Mouse (Mus musculus) CH12.LX (cell line): ENCODE data around the gene Zbtb8a. TPM values are rescaled to one million over a fixed set of nuclear protein-coding genes. Genes with fewer than 3 reads are reported as not detected.

Experiments used
- DNase-seq: peaks from one replicate; pipeline ENCODE4 v3.0.0-alpha.2; 2013; ENCODE audit errors: extremely low read depth
- H3K27ac ChIP-seq: 2 replicates; pipeline ENCODE4 v1.5.1; 2012; ENCODE audit warnings: low read depth, mild to moderate bottlenecking, control low read depth, moderate library complexity; ENCODE audit not compliant: insufficient read depth
- H3K27me3 ChIP-seq: replicated peaks from 2 replicates; pipeline ENCODE3; 2012; ENCODE audit warnings: inconsistent platforms
- H3K36me3 ChIP-seq, 2 experiments: replicated peaks in 1 of 2; 2 replicates each; pipeline versions ENCODE3 to v1.6.1; 2012; ENCODE audit warnings: inconsistent platforms in 1 of 2, low read length in 1 of 2, mild to moderate bottlenecking in 1 of 2, mixed read lengths in 1 of 2, moderate library complexity in 1 of 2; ENCODE audit not compliant: control insufficient read depth in 1 of 2, insufficient read depth in 1 of 2
- H3K4me1 ChIP-seq, 2 experiments: 2 replicates each; pipeline ENCODE4 v1.6.1; 2012; ENCODE audit warnings: inconsistent platforms in 1 of 2, moderate library complexity in 1 of 2; ENCODE audit not compliant: insufficient read depth in 2 of 2, control insufficient read depth in 1 of 2
- H3K4me2 ChIP-seq: 2 replicates; pipeline ENCODE4 v1.6.1; 2012; ENCODE audit warnings: low read depth, mild to moderate bottlenecking, control low read depth; ENCODE audit not compliant: poor library complexity, insufficient read depth, severe bottlenecking
- H3K4me3 ChIP-seq, 3 experiments: fragments of 150-350 bp in 1 of 3; sonication (generic) in 1 of 3; replicated peaks in 1 of 3; 2 replicates each; pipeline versions ENCODE3 to v1.5.1; 2011 to 2012; ENCODE audit warnings: low read depth in 2 of 3, low read length in 2 of 3, mild to moderate bottlenecking in 2 of 3, moderate library complexity in 2 of 3, control low read depth in 1 of 3, improper control_type of control experiment in 1 of 3, inconsistent platforms in 1 of 3, mixed read lengths in 1 of 3; ENCODE audit not compliant: poor library complexity in 1 of 3
- H3K79me2 ChIP-seq: replicated peaks from 2 replicates; pipeline ENCODE4 v1.6.1; 2012; ENCODE audit warnings: mild to moderate bottlenecking, moderate library complexity; ENCODE audit not compliant: control insufficient read depth, poor library complexity, insufficient read depth, severe bottlenecking; ENCODE audit errors: extremely low read depth
- H3K9ac ChIP-seq: 2 replicates; pipeline ENCODE4 v1.6.1; 2012; ENCODE audit warnings: low read depth, mild to moderate bottlenecking, control low read depth, moderate library complexity; ENCODE audit not compliant: insufficient read depth
- H3K9me3 ChIP-seq: replicated peaks from 2 replicates; pipeline ENCODE3; 2012; ENCODE audit warnings: low read length, inconsistent platforms, mixed read lengths
- BHLHE40 ChIP-seq: IDR thresholded peaks from 2 replicates; pipeline ENCODE4 v1.6.1; 2011; ENCODE audit warnings: mild to moderate bottlenecking, low read depth, low read length, improper control_type of control experiment
- CHD2 ChIP-seq: IDR thresholded peaks from 2 replicates; pipeline ENCODE4 v1.6.1; 2011; ENCODE audit warnings: low read length, improper control_type of control experiment
- CTCF ChIP-seq, 2 experiments: IDR thresholded peaks in 1 of 2; conservative IDR thresholded peaks in 1 of 2; 2 replicates each; pipeline ENCODE4 v1.5.1; 2011 to 2012; ENCODE audit warnings: low read depth in 2 of 2, low read length in 2 of 2, improper control_type of control experiment in 1 of 2, inconsistent platforms in 1 of 2, mild to moderate bottlenecking in 1 of 2, moderate library complexity in 1 of 2
- E2F4 ChIP-seq: IDR thresholded peaks from 2 replicates; pipeline ENCODE4 v1.6.1; 2011; ENCODE audit warnings: low read depth, low read length, improper control_type of control experiment; ENCODE audit not compliant: insufficient replicate concordance
- ELF1 ChIP-seq: IDR thresholded peaks from 2 replicates; pipeline ENCODE4 v1.6.1; 2014; ENCODE audit warnings: low read depth, mild to moderate bottlenecking, inconsistent platforms, low read length, improper control_type of control experiment
- EP300 ChIP-seq: IDR thresholded peaks from 2 replicates; pipeline ENCODE4 v1.6.1; 2011; ENCODE audit warnings: low read length, improper control_type of control experiment
- HCFC1 ChIP-seq: IDR thresholded peaks from 2 replicates; pipeline ENCODE4 v1.6.1; 2012; ENCODE audit warnings: low read depth, mild to moderate bottlenecking, inconsistent platforms, low read length, improper control_type of control experiment
- MAFK ChIP-seq: IDR thresholded peaks from 2 replicates; pipeline ENCODE4 v1.6.1; 2011; ENCODE audit warnings: low read length, improper control_type of control experiment; ENCODE audit not compliant: insufficient replicate concordance
- MAZ ChIP-seq: IDR thresholded peaks from 2 replicates; pipeline ENCODE4 v1.6.1; 2012; ENCODE audit warnings: low read depth, mild to moderate bottlenecking, inconsistent platforms, low read length, improper control_type of control experiment, moderate library complexity
- MEF2A ChIP-seq: IDR thresholded peaks from 2 replicates; pipeline ENCODE4 v1.6.1; 2014; ENCODE audit warnings: low read depth, mild to moderate bottlenecking, inconsistent platforms, low read length, improper control_type of control experiment, borderline replicate concordance
- NELFE ChIP-seq: IDR thresholded peaks from 2 replicates; pipeline ENCODE4 v1.6.1; 2011; ENCODE audit warnings: low read depth, low read length, improper control_type of control experiment
- NRF1 ChIP-seq: IDR thresholded peaks from 2 replicates; pipeline ENCODE4 v1.6.1; 2014; ENCODE audit warnings: low read depth, mild to moderate bottlenecking, inconsistent platforms, low read length, improper control_type of control experiment, moderate library complexity
- PAX5 ChIP-seq: IDR thresholded peaks from 2 replicates; pipeline ENCODE4 v1.6.1; 2012; ENCODE audit warnings: low read length, inconsistent platforms, mixed read lengths
- RAD21 ChIP-seq: IDR thresholded peaks from 2 replicates; pipeline ENCODE4 v1.6.1; 2011; ENCODE audit warnings: low read depth, mild to moderate bottlenecking, low read length, improper control_type of control experiment, moderate library complexity
- RCOR1 ChIP-seq: conservative IDR thresholded peaks from 2 replicates; pipeline ENCODE4 v1.6.1; 2012; ENCODE audit warnings: low read depth, mild to moderate bottlenecking, inconsistent platforms, low read length, improper control_type of control experiment
- SMC3 ChIP-seq: IDR thresholded peaks from 2 replicates; pipeline ENCODE4 v1.6.1; 2011; ENCODE audit warnings: low read depth, low read length, improper control_type of control experiment
- TBP ChIP-seq: conservative IDR thresholded peaks from 2 replicates; pipeline ENCODE4 v1.6.1; 2011; ENCODE audit warnings: low read depth, low read length, improper control_type of control experiment
- USF1 ChIP-seq: IDR thresholded peaks from 2 replicates; pipeline ENCODE4 v1.6.1; 2014; ENCODE audit warnings: low read depth, mild to moderate bottlenecking, inconsistent platforms, low read length, improper control_type of control experiment
- ZKSCAN1 ChIP-seq: IDR thresholded peaks from 2 replicates; pipeline ENCODE4 v1.6.1; 2012; ENCODE audit warnings: low read depth, inconsistent platforms, low read length, improper control_type of control experiment, borderline replicate concordance
- dilution Hi-C: fragments of 300-500 bp; cut with MboI; formaldehyde crosslinking; loops from 2 replicates; pipeline ENCODE4 v1.14.3; 2020; ENCODE audit warnings: low sequenced_read_pairs; ENCODE audit not compliant: extremely low pct_unique_long_range_greater_than_20kb, extremely low pct_ligation_motif_present
- in situ Hi-C: fragments of 300-500 bp; cut with MboI; formaldehyde crosslinking; loops from 3 replicates; pipeline ENCODE4 v1.14.3; 2019; ENCODE audit warnings: low sequenced_read_pairs, low pct_ligation_motif_present, low pct_unique_long_range_greater_than_20kb, mixed read lengths
- polyA plus RNA-seq: library from polyadenylated mRNA; unstranded; fragments of >175 nt; gene quantifications from 2 replicates; pipeline ENCODE4 v1.2.1, GENCODE M21; 2012; ENCODE audit warnings: low read depth; ENCODE audit not compliant: insufficient read length
- total RNA-seq, 2 experiments: library from RNA; depleted of rRNA; stranded (reverse); fragments of 300-350 nt in 1 of 2; fragments of >200 nt in 1 of 2; gene quantifications; 2 replicates each; pipeline ENCODE4 v1.2.3; 2012 to 2014

Gene Zbtb8a
- total and polyA plus RNA-seq, 3 experiments: 0.04 TPM; not detected in 2

GRCm38 (mm10) chr4:129351111-129351510, 26.8 kb downstream of the Zbtb8a start:
- H3K79me2 ChIP-seq: no peaks in the 10 kb centered on the region
- in situ Hi-C loops (loop anchor here (5.0 to 25.0 kb wide), 2 partner anchors 106 to 261 kb away; partner anchors contain the start of genes Ccdc28b, Dcdc2b, Eif3i and Iqcc), dilution Hi-C loops (no loop called here)

GRCm38 (mm10) chr4:129350644-129351043, 27.3 kb downstream of the Zbtb8a start:
- TF ChIP-seq ELF1 (no peak), RAD21 (peak; percentile 56), CTCF (conservative IDR thresholded peaks at IDR 0.05 in 1 of 2, IDR thresholded peaks at IDR 0.05 in 1 of 2; ENCODE audit: low read depth in 2 of 2, low read length in 2 of 2) (peak; percentile 72 to 89), SMC3 (peak; percentile 81)
- Histone ChIP-seq H3K4me3 (no peak overlapping the region), H3K36me3 (peaks cover 12 to 22% of the 10 kb centered on the region in 2 experiments), H3K27ac (no peak overlapping the region), H3K9ac (no peak overlapping the region), H3K4me2 (no peak overlapping the region), H3K9me3 (no peaks in the 10 kb centered on the region), H3K79me2 (no peaks in the 10 kb centered on the region), H3K27me3 (no peaks in the 10 kb centered on the region), H3K4me1 (peaks cover 5 to 10% of the 10 kb centered on the region in 2 experiments; a peak in 3 of 4 replicates)
- in situ Hi-C loops: loop anchor here (5.0 to 25.0 kb wide), 2 partner anchors 107 to 262 kb away; partner anchors contain the start of genes Ccdc28b, Dcdc2b, Eif3i and Iqcc
- dilution Hi-C loops: no loop called here
- DNase-seq: peak; percentile 76

More at GRCm38 (mm10) chr4:129351111-129351510, 26.8 kb downstream of the Zbtb8a start:
- Histone ChIP-seq H3K27ac (no peak overlapping the region), H3K4me1 (peaks cover 5 to 10% of the 10 kb centered on the region in 2 experiments; a peak in 3 of 4 replicates), H3K9ac (no peak overlapping the region), H3K27me3 (no peaks in the 10 kb centered on the region), H3K36me3 (peaks cover 8 to 18% of the 10 kb centered on the region in 2 experiments), H3K4me3 (no peak overlapping the region), H3K4me2 (no peak overlapping the region), H3K9me3 (no peaks in the 10 kb centered on the region)
- TF ChIP-seq NELFE: no peak
- no peak for TF ChIP-seq MAZ
- TF ChIP-seq RCOR1: no peak
- no peak for TF ChIP-seq USF1
- no peak for TF ChIP-seq EP300
- TF ChIP-seq SMC3: no peak
- TF ChIP-seq CHD2: no peak
- TF ChIP-seq E2F4: no peak
- no peak for TF ChIP-seq MEF2A
- no peak for TF ChIP-seq NRF1
- TF ChIP-seq ZKSCAN1: no peak
- TF ChIP-seq HCFC1: no peak
- no peak for TF ChIP-seq TBP
- no peak for TF ChIP-seq MAFK
- TF ChIP-seq PAX5: no peak
- TF ChIP-seq BHLHE40: no peak
- DNase-seq: no peak
